Mouse (Mus musculus) left cerebral cortex, adult 18-20 months (tissue): ENCODE results near the gene Lsm10. TPM values are rescaled to one million over a fixed set of nuclear protein-coding genes. Genes with fewer than 3 reads are reported as not detected.

Source experiments
- DNase-seq, 2 experiments: peaks; one replicate each; pipeline ENCODE4 v3.0.0; 2021 to 2022; ENCODE audit warnings: low spot score in 2 of 2, mixed read lengths in 1 of 2
- total RNA-seq, 2 experiments: library from RNA; stranded (reverse); gene quantifications; 2 replicates each; pipeline ENCODE4 v1.2.3; 2021

The Lsm10 gene
- total RNA-seq, 2 experiments from 2014 or later = 12.2 to 17.6 TPM

- DNase-seq = no peak
These were observed 20.7 kb downstream of the Lsm10 start for GRCm38 (mm10) chr4:126117116-126117515.

GRCm38 (mm10) chr4:126118651-126119050 lies 22.2 kb downstream of the Lsm10 start:
- peak; percentile 63 to 75 for DNase-seq

DNA sequence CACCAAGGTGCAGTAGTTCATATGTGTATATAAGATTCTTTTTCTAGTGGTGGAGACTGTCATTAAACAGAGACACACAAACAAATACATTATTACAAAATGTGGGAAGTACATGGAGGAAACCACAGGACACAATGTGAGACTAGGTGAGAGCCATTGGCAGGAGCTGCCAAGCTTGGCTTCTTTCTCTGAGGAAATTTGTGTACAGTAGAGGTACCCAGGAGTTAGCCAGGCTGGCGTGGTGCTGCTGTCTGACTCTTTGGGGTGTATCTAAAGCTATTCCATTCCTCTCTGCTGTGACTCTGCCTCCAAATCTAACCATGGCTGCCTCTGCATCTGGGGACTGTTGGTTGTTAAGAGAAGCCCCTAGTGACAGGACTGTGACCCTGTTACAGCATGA lies 22.6 kb downstream of the Lsm10 start:
- DNase-seq = no peak

- DNase-seq = no peak
These were observed 23.6 kb downstream of the Lsm10 start for GRCm38 (mm10) chr4:126120052-126120451.

DNA sequence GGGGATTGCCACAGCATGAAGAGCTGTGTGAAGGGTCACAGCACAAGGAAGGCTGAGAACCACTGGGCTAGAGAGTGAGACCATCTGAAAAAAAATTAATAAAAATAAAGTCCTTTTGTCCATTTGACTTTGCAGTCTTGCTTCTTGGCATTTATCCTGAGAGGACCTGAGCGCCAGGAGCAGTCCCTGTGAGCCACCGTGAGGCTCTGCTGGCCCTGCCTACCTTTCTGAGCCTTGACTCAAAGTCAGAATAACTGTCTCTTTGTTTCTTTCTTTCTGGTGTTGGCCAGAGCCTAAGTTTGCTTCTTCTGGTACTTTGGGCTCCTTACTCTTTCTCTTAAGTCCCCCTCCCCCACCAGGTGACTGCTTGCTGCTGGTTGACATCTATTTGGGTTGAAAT lies 24.1 kb downstream of the Lsm10 start:
- DNase-seq = no peak

GRCm38 (mm10) chr4:126123309-126124040 lies 27.1 kb downstream of the Lsm10 start:
- peak; percentile 23 to 59 for DNase-seq

DNA sequence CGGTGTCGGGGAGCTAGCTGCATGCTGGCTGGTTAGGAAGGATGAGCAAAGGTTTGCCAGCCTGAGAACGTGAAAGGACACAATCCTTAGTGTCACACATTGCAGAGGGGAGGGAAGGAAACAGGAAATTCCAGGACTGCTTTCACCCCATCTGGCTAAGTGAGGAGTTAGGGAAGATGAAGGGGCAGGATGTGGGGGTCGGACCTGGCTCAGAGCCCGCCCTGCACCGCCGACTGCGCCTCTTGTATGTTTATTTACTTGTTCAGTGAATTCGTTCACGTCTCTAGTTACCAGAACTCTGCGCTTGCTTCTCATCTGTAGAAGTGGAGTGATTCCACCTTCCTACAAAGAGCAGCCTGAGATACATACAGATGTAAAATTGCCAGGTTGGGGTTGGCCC lies 34.1 kb downstream of the Lsm10 start:
- DNase-seq = no peak

DNA sequence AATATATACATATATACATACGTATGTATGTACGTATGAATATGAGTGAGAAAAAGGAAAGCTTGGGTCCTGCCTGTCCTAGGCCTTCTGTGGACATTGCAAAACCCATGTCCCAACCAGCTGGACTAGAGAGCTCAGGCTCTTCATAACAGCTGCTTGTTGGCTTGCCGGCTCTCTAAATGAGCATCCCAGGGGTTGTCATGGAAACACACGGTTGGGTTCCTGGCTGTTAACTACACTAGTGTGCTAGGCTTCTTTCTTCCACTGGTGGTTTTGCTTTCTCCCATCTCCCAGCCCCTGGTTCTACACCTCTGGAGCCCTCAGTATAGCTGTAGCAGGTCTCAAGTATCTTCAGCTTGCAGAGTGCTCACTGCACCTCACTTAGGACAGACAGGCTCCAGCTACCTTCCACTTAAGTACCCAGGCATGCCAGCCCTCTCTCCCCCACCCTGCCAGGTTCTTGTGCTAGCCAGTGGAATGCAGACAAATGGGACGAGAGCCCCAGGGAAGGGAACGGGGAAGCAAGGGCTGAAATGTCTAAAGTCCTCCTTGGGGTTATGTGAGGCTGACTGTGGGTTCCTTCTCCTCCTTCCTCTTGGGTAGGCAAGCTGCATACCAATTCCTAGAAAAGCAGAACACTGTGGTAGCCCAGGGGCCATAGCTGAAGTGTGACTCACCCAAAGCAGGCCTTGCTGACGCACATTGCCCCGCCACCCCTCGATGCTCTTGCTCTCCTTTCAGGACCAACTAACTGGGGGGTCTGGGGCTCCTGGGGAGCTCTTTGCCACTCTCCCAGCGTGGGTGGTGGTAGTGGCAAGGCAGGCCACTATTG lies 35.1 kb downstream of the Lsm10 start:
- peak in 1 of 2 experiments; percentile 31 for DNase-seq

- DNase-seq = no peak
These were observed 36.3 kb downstream of the Lsm10 start for GRCm38 (mm10) chr4:126132636-126133264.

GRCm38 (mm10) chr4:126134236-126134635 lies 37.8 kb downstream of the Lsm10 start:
- DNase-seq = no peak

DNA sequence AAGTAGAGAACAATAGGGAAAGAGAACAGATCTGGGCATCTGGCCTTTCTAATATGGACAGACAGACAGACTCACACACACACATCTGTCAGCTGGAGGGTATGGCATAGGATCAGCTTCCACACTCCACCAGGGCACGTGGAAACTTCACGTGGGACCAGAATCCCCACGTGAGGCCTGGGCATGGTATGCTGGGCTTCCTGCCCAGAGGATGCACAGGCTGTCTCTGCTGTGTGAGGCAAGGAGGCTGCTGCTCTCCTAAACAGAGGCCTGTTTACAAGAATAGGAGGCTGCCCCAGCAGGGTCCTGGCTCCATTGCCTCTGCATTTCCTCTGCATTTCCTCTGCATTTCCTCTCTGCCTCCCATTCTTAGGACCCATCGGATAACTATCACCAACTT lies 38.2 kb downstream of the Lsm10 start:
- no peak for DNase-seq

DNA sequence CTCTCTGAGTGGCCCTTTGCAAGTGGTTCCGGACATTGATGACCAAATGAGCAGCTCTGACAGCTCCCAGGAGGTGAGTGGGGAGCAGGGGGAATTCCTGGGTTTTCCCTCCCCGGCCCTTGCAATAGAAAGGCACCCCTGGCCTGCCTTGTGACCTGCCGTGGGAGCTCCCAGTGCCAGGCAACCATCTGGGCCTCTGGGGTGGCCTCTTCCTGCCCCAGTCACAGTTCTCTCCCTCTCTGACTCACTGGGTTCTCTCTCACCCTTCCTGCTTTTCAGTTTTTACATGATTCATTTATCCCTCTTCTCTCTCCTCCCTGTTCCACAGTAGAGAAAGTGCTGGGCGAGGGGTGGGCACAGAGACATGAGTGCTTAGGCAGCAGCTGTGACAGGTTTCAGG lies 41.4 kb downstream of the Lsm10 start:
- no peak for DNase-seq

GRCm38 (mm10) chr4:126141021-126141420 lies 44.6 kb downstream of the Lsm10 start:
- no peak for DNase-seq

- no peak for DNase-seq
These were observed 49.0 kb downstream of the Lsm10 start for GRCm38 (mm10) chr4:126145396-126145795.

- DNase-seq = no peak
These were observed 50.6 kb downstream of the Lsm10 start for GRCm38 (mm10) chr4:126146974-126147532.

DNA sequence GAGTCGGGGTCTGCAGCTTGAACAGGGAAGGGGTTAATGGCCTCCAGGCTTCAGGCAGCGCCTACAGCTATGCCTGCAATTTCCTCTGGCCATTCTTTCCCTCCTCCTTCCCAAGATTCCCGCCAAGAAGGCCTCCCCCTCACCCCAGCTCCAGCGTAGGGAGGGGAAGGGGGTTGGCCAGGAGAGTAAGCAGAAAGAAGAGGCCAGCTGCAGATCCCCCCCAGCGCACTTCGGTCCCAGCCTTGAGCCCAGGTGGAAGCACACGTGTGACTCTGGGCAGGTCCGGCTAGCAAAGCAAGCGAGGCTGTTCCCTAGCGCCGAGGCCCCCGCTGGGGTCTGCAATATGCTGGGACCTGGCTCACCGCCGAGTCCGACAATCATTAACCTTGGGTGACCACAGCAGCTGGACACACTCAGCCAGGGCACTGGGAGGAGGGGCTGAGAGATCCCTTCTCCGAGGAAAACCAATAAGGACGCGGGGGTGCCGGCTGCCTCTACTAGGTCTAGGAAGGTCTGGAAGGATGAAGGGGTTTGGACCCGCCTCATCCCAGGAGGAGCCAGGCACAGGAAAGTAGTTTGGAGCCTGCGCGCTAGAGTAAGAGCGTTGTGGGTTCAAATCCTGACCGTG lies 51.2 kb downstream of the Lsm10 start, which contains the start of gene Eva1b:
Gene Eva1b, plus strand, starts transcription at position 212 of the 628 bp plus-strand sequence.
- no peak for DNase-seq

Other genes starting within 250 kb of the Lsm10 start
- 1 to 10 TPM; 4.2 to 5.3 TPM for gene Csf3r, start 72.1 kb upstream of the Lsm10 start, total RNA-seq
- 10 to 100 TPM; 43.7 to 52.4 TPM for gene Mrps15, start 49.7 kb upstream of the Lsm10 start, total RNA-seq
- 10 to 100 TPM; 54.5 TPM for gene Oscp1, start 38.1 kb upstream of the Lsm10 start, total RNA-seq
- 10 to 100 TPM; 43.5 to 48.3 TPM for gene Stk40, start 7.3 kb downstream of the Lsm10 start, total RNA-seq
- 1 to 10 TPM; 2.4 to 2.9 TPM for gene Eva1b, start 51.1 kb downstream of the Lsm10 start, total RNA-seq
- gene Sh3d21, start 66.9 kb downstream of the Lsm10 start, total RNA-seq = under 1 TPM; 0.59 to 0.77 TPM
- gene Thrap3, start 106.1 kb downstream of the Lsm10 start, total RNA-seq = 100 to 1,000 TPM; 132 to 156 TPM
- 100 to 1,000 TPM; 251 to 254 TPM for gene Map7d1, start 159.7 kb downstream of the Lsm10 start, total RNA-seq
- gene Trappc3, start 165.7 kb downstream of the Lsm10 start, total RNA-seq = 10 to 100 TPM; 84.5 to 87.3 TPM
- 1 to 10 TPM; 1.7 to 2.8 TPM for gene Col8a2, start 190.2 kb downstream of the Lsm10 start, total RNA-seq
- gene Adprhl2, start 225.1 kb downstream of the Lsm10 start, total RNA-seq = 10 to 100 TPM; 28.6 to 30.9 TPM
- gene Tekt2, start 229.1 kb downstream of the Lsm10 start, total RNA-seq = 1 to 10 TPM; 1.0 to 1.1 TPM